Mouse (Mus musculus): ENCODE measurements at regions not wholly inside any gene's neighbourhood (a gene's known extent, or its start where the extent isn't known, plus 50 kb on each side); places are given as distances from the start of the nearest gene placed in this dataset.
A peak's percentile ranks its signal among the peaks of the same experiment; 100 is the strongest.

GRCm38 (mm10) chr3:40091773-40092343, 439.2 kb upstream of the Intu start:
- no peaks in the 10 kb centered on the region for H3K36me3 ChIP-seq
- no peak overlapping the region for H3K4me3 ChIP-seq (replicated peaks)
- ATAC-seq (ENCODE audit: insufficient number of reproducible peaks, insufficient read depth, low FRiP score, low TSS enrichment, low read depth): no peak
- no peak overlapping the region for H3K4me2 ChIP-seq
- H3K4me1 ChIP-seq (replicated peaks): no peaks in the 10 kb centered on the region
- no peaks in the 10 kb centered on the region for H3K27me3 ChIP-seq
- 65% methylated on average over 13 of the region's 13 CpGs for WGBS
- H3K9me3 ChIP-seq: no peaks in the 10 kb centered on the region
- H3K27ac ChIP-seq: no peak overlapping the region
- H3K9ac ChIP-seq (replicated peaks): no peak overlapping the region

GRCm38 (mm10) chr3:40092765-40093368, 438.2 kb upstream of the Intu start:
- no peaks in the 10 kb centered on the region for H3K9me3 ChIP-seq
- no peaks in the 10 kb centered on the region for H3K27me3 ChIP-seq
- H3K4me3 ChIP-seq (replicated peaks): no peak overlapping the region
- ATAC-seq (ENCODE audit: insufficient number of reproducible peaks, insufficient read depth, low FRiP score, low TSS enrichment, low read depth): no peak
- H3K36me3 ChIP-seq: no peaks in the 10 kb centered on the region
- H3K27ac ChIP-seq: no peak overlapping the region
- no peaks in the 10 kb centered on the region for H3K4me1 ChIP-seq (replicated peaks)
- no peak overlapping the region for H3K4me2 ChIP-seq
- H3K9ac ChIP-seq (replicated peaks): no peak overlapping the region
- WGBS: 67% methylated on average over 8 of the region's 8 CpGs

- H3K9ac ChIP-seq (replicated peaks): no peak overlapping the region
- no peak overlapping the region for H3K27ac ChIP-seq
- H3K4me1 ChIP-seq (replicated peaks): no peaks in the 10 kb centered on the region
- H3K4me3 ChIP-seq (replicated peaks): no peak overlapping the region
- H3K4me2 ChIP-seq: no peak overlapping the region
- WGBS: 69% methylated on average over 6 of the region's 6 CpGs
- no peaks in the 10 kb centered on the region for H3K27me3 ChIP-seq
- H3K36me3 ChIP-seq: no peaks in the 10 kb centered on the region
- peaks cover 6% of the 10 kb centered on the region; the same call in 1 of the 2 replicates for H3K9me3 ChIP-seq
- ATAC-seq (ENCODE audit: insufficient number of reproducible peaks, insufficient read depth, low FRiP score, low TSS enrichment, low read depth): no peak
Measured at GRCm38 (mm10) chr3:40094040-40094439, 437.0 kb upstream of the Intu start.

- Histone ChIP-seq H3K9ac (replicated peaks) (no peak overlapping the region), H3K4me2 (no peak overlapping the region)
Measured at GRCm38 (mm10) chr3:40094701-40095100, 436.4 kb upstream of the Intu start.

GRCm38 (mm10) chr3:40102698-40103097, 428.4 kb upstream of the Intu start:
- no peaks in the 10 kb centered on the region for H3K36me3 ChIP-seq
- H3K4me1 ChIP-seq (replicated peaks): no peaks in the 10 kb centered on the region
- WGBS: 82% methylated on average over 4 of the region's 4 CpGs
- H3K27ac ChIP-seq: no peak overlapping the region
- H3K4me2 ChIP-seq: no peak overlapping the region
- H3K4me3 ChIP-seq (replicated peaks): no peak overlapping the region
- peaks cover 6% of the 10 kb centered on the region; the same call in 1 of the 2 replicates for H3K9me3 ChIP-seq
- H3K9ac ChIP-seq (replicated peaks): no peak overlapping the region
- no peak for ATAC-seq (ENCODE audit: insufficient number of reproducible peaks, insufficient read depth, low FRiP score, low TSS enrichment, low read depth)
- H3K27me3 ChIP-seq: no peaks in the 10 kb centered on the region

More at GRCm38 (mm10) chr3:40094701-40095100, 436.4 kb upstream of the Intu start:
- no peak for ATAC-seq (ENCODE audit: insufficient number of reproducible peaks, insufficient read depth, low FRiP score, low TSS enrichment, low read depth)
- no peak overlapping the region for H3K4me3 ChIP-seq (replicated peaks)
- no peaks in the 10 kb centered on the region for H3K27me3 ChIP-seq
- H3K4me1 ChIP-seq (replicated peaks): no peaks in the 10 kb centered on the region
- peaks cover 6% of the 10 kb centered on the region; the same call in 1 of the 2 replicates for H3K9me3 ChIP-seq
- H3K36me3 ChIP-seq: no peaks in the 10 kb centered on the region
- H3K27ac ChIP-seq: no peak overlapping the region

- no peak for ATAC-seq (ENCODE audit: insufficient number of reproducible peaks, insufficient read depth, low FRiP score, low TSS enrichment, low read depth)
- Histone ChIP-seq H3K36me3 (no peaks in the 10 kb centered on the region), H3K27ac (no peak overlapping the region), H3K4me2 (no peak overlapping the region), H3K27me3 (no peaks in the 10 kb centered on the region), H3K4me3 (replicated peaks) (no peak overlapping the region), H3K9me3 (no peaks in the 10 kb centered on the region), H3K9ac (replicated peaks) (no peak overlapping the region), H3K4me1 (replicated peaks) (peaks cover 5% of the 10 kb centered on the region)
- 71% methylated on average over 4 of the region's 4 CpGs for WGBS
Measured at GRCm38 (mm10) chr3:40114811-40115210, 416.3 kb upstream of the Intu start.

- no peak overlapping the region for H3K27ac ChIP-seq
- no peaks in the 10 kb centered on the region for H3K27me3 ChIP-seq
- H3K4me1 ChIP-seq (replicated peaks): peaks cover 19% of the 10 kb centered on the region
- 89% methylated on average over 3 of the region's 3 CpGs for WGBS
- H3K4me3 ChIP-seq (replicated peaks): no peak overlapping the region
- no peaks in the 10 kb centered on the region for H3K9me3 ChIP-seq
- H3K4me2 ChIP-seq: no peak overlapping the region
- H3K9ac ChIP-seq (replicated peaks): no peak overlapping the region
- no peak for ATAC-seq (ENCODE audit: insufficient number of reproducible peaks, insufficient read depth, low FRiP score, low TSS enrichment, low read depth)
- H3K36me3 ChIP-seq: no peaks in the 10 kb centered on the region
Measured at GRCm38 (mm10) chr3:40118551-40118950, 412.5 kb upstream of the Intu start.

GRCm38 (mm10) chr3:40119462-40119861, 411.6 kb upstream of the Intu start:
- H3K4me1 ChIP-seq (replicated peaks): peaks cover 19% of the 10 kb centered on the region
- no peak overlapping the region for H3K4me2 ChIP-seq
- H3K27me3 ChIP-seq: no peaks in the 10 kb centered on the region
- H3K9ac ChIP-seq (replicated peaks): no peak overlapping the region
- no peak overlapping the region for H3K27ac ChIP-seq
- 71% methylated on average over 1 of the region's 1 CpGs for WGBS
- no peaks in the 10 kb centered on the region for H3K36me3 ChIP-seq
- ATAC-seq (ENCODE audit: insufficient number of reproducible peaks, insufficient read depth, low FRiP score, low TSS enrichment, low read depth): no peak
- H3K4me3 ChIP-seq (replicated peaks): no peak overlapping the region
- H3K9me3 ChIP-seq: no peaks in the 10 kb centered on the region

- no peak overlapping the region for H3K4me3 ChIP-seq (replicated peaks)
- no peak overlapping the region for H3K4me2 ChIP-seq
- ATAC-seq (ENCODE audit: insufficient number of reproducible peaks, insufficient read depth, low FRiP score, low TSS enrichment, low read depth): peak; percentile 82
- H3K9me3 ChIP-seq: no peaks in the 10 kb centered on the region
- no peaks in the 10 kb centered on the region for H3K27me3 ChIP-seq
- no peak overlapping the region for H3K9ac ChIP-seq (replicated peaks)
- H3K27ac ChIP-seq: no peak overlapping the region
- H3K36me3 ChIP-seq: no peaks in the 10 kb centered on the region
- H3K4me1 ChIP-seq (replicated peaks): peaks cover 19% of the 10 kb centered on the region
- WGBS: 11% methylated on average over 4 of the region's 4 CpGs
Measured at GRCm38 (mm10) chr3:40120298-40120875, 410.7 kb upstream of the Intu start.

- no peak overlapping the region for H3K4me2 ChIP-seq
- no peaks in the 10 kb centered on the region for H3K9me3 ChIP-seq
- no peak overlapping the region for H3K4me3 ChIP-seq (replicated peaks)
- no peaks in the 10 kb centered on the region for H3K27me3 ChIP-seq
- H3K27ac ChIP-seq: no peak overlapping the region
- 87% methylated on average over 9 of the region's 9 CpGs for WGBS
- ATAC-seq (ENCODE audit: insufficient number of reproducible peaks, insufficient read depth, low FRiP score, low TSS enrichment, low read depth): no peak
- no peaks in the 10 kb centered on the region for H3K36me3 ChIP-seq
- H3K9ac ChIP-seq (replicated peaks): no peak overlapping the region
- peaks cover 19% of the 10 kb centered on the region for H3K4me1 ChIP-seq (replicated peaks)
Measured at GRCm38 (mm10) chr3:40123558-40124236, 407.4 kb upstream of the Intu start.

- Histone ChIP-seq H3K9ac (replicated peaks) (no peak overlapping the region), H3K4me3 (replicated peaks) (no peak overlapping the region), H3K4me1 (replicated peaks) (no peaks in the 10 kb centered on the region), H3K27me3 (no peaks in the 10 kb centered on the region), H3K9me3 (no peaks in the 10 kb centered on the region), H3K36me3 (no peaks in the 10 kb centered on the region), H3K4me2 (no peak overlapping the region), H3K27ac (no peak overlapping the region)
- WGBS: 87% methylated on average over 2 of the region's 2 CpGs
- ATAC-seq (ENCODE audit: insufficient number of reproducible peaks, insufficient read depth, low FRiP score, low TSS enrichment, low read depth): no peak
Measured at GRCm38 (mm10) chr3:40126903-40127302, 404.2 kb upstream of the Intu start.

All from limb, embryonic 12.5 days (tissue).